In genomic region chr3:20033761-20034718, GRCm38 (mm10) we compare ENCODE assay signal across 8 mouse cellular contexts. TPM values are rescaled to one million over a fixed set of nuclear protein-coding genes. Genes with fewer than 3 reads are reported as not detected.
DNase-seq lines count a peak whose midpoint lies in the region; ATAC-seq and TF ChIP-seq lines count a peak whose summit lies in the region.

No protein-coding gene starts in this region.

- H3K4me1 ChIP-seq in cerebellum, adult 2 months (ENCODE audit: control insufficient read depth, insufficient read depth, low read length), result no peaks in the 10 kb centered on the region; the same call in 1 of the 2 replicates
- H3K4me1 ChIP-seq in ES-Bruce4 (ENCODE audit: control insufficient read depth, insufficient read depth, low read length), result no peaks in the 10 kb centered on the region
- H3K4me1 ChIP-seq in hindbrain, embryonic 12.5 days, result peaks cover 8% of the 10 kb centered on the region
- 0 out of 2 replicates have a peak, but pooled peaks cover 8% of the 10 kb centered on the region for H3K4me1 ChIP-seq in liver, embryonic 11.5 days (replicated peaks; ENCODE audit: control insufficient read depth, insufficient read depth, low read length)

- no peak for TF ChIP-seq EP300 in ES-Bruce4 (IDR thresholded peaks at IDR 0.05; ENCODE audit: insufficient read depth, low read depth, low read length)

- H3K27ac ChIP-seq in cerebellum, adult 2 months (ENCODE audit: insufficient read depth, low read length), result no peak overlapping the region
- no peak overlapping the region for H3K27ac ChIP-seq in ES-Bruce4 (ENCODE audit: insufficient read depth, low read length)
- no peak overlapping the region; the same call in 1 of the 2 replicates for H3K27ac ChIP-seq in hindbrain, embryonic 12.5 days
- H3K27ac ChIP-seq in liver, embryonic 11.5 days (ENCODE audit: low read depth, low read length), result peak overlapping the region; percentile 72; the same call in 1 of the 2 replicates

- no peak for TF ChIP-seq POLR2A in cerebellum, adult 2 months (IDR thresholded peaks at IDR 0.05; ENCODE audit: borderline replicate concordance, insufficient read depth, low read length)
- TF ChIP-seq POLR2A in ES-Bruce4 (IDR thresholded peaks at IDR 0.05; ENCODE audit: insufficient read depth, low read length), result no peak

- no peak for TF ChIP-seq CTCF in cerebellum, adult 2 months (IDR thresholded peaks at IDR 0.05; ENCODE audit: borderline replicate concordance, insufficient read depth, low read depth, low read length)
- no peak for TF ChIP-seq CTCF in ES-Bruce4 (IDR thresholded peaks at IDR 0.05; ENCODE audit: low read depth, low read length)

- ATAC-seq in hindbrain, embryonic 12.5 days (ENCODE audit: low FRiP score), result no peak
- no peak for ATAC-seq in liver, embryonic 11.5 days (replicated peaks; ENCODE audit: low FRiP score)

- 19% methylated on average over 10 of the region's 10 CpGs for WGBS in cerebellum, adult 2 months
- WGBS in hindbrain, embryonic 12.5 days, result 24% methylated on average over 10 of the region's 10 CpGs
- 15% methylated on average over 10 of the region's 10 CpGs for WGBS in liver, embryonic 11.5 days

- no peaks in the 10 kb centered on the region for H3K9me3 ChIP-seq in ES-Bruce4 (replicated peaks; ENCODE audit: control insufficient read depth, insufficient read depth, low read length, poor library complexity, severe bottlenecking)
- H3K9me3 ChIP-seq in hindbrain, embryonic 12.5 days (replicated peaks), result no peaks in the 10 kb centered on the region
- no peaks in the 10 kb centered on the region for H3K9me3 ChIP-seq in liver, embryonic 11.5 days (ENCODE audit: control insufficient read depth, low read length)

- H3K4me2 ChIP-seq in hindbrain, embryonic 12.5 days (replicated peaks), result peak overlapping the region; percentile 80
- H3K4me2 ChIP-seq in liver, embryonic 11.5 days, result peak overlapping the region; percentile 89

- peak overlapping the region; percentile 21 for H3K9ac ChIP-seq in ES-Bruce4 (ENCODE audit: low read depth, poor library complexity, severe bottlenecking)
- H3K9ac ChIP-seq in hindbrain, embryonic 12.5 days, result peak overlapping the region; percentile 74
- peak overlapping the region; percentile 74 for H3K9ac ChIP-seq in liver, embryonic 11.5 days (ENCODE audit: low read depth, low read length)

- no peaks in the 10 kb centered on the region for H3K36me3 ChIP-seq in ES-Bruce4 (ENCODE audit: control insufficient read depth, insufficient read depth, low read length, poor library complexity, severe bottlenecking)
- no peaks in the 10 kb centered on the region for H3K36me3 ChIP-seq in hindbrain, embryonic 12.5 days
- no peaks in the 10 kb centered on the region for H3K36me3 ChIP-seq in liver, embryonic 11.5 days (ENCODE audit: control insufficient read depth, insufficient read depth, low read length)

- no peaks in the 10 kb centered on the region for H3K27me3 ChIP-seq in cerebellum, adult 2 months (ENCODE audit: control insufficient read depth, insufficient read depth, low read length)
- H3K27me3 ChIP-seq in ES-Bruce4 (ENCODE audit: control insufficient read depth, insufficient read depth, low read length, poor library complexity, severe bottlenecking), result no peaks in the 10 kb centered on the region
- H3K27me3 ChIP-seq in hindbrain, embryonic 12.5 days, result no peaks in the 10 kb centered on the region
- H3K27me3 ChIP-seq in liver, embryonic 11.5 days (replicated peaks; ENCODE audit: control insufficient read depth, insufficient read depth, low read length), result no peaks in the 10 kb centered on the region

- peak overlapping the region; percentile 63 for H3K4me3 ChIP-seq in cerebellum, adult 2 months (replicated peaks; ENCODE audit: insufficient read depth, low read depth, low read length)
- H3K4me3 ChIP-seq in ES-Bruce4 (ENCODE audit: low read depth, low read length), result peak overlapping the region; percentile 80
- H3K4me3 ChIP-seq in hindbrain, embryonic 12.5 days, result peak overlapping the region; percentile 83
- H3K4me3 ChIP-seq in liver, embryonic 11.5 days (ENCODE audit: low read depth, low read length), result peak overlapping the region; percentile 78

- DNase-seq in cerebellum, adult 2 months, result no peak
- no peak for DNase-seq in cerebellum, postnatal 14 days
- no peak for DNase-seq in liver, embryonic 11.5 days (ENCODE audit: low spot score)
- peak; percentile 42 for DNase-seq in testis, postnatal 14 days (ENCODE audit: low spot score)
- no peak for DNase-seq in T-cell, adult 2 months (ENCODE audit: low spot score)
- no peak for DNase-seq in adrenal gland, postnatal 14 days

RNA-seq across cellular contexts. Expression of gene Hps3, which starts 1.1 kb away (rescaled TPM):
- polyA plus RNA-seq in cerebellum, adult 2 months (2012; rRNA removed), result 17.4 and 18.4 TPM in 2 replicates
- polyA plus RNA-seq in ES-Bruce4 (2011; ENCODE audit: insufficient read depth, insufficient read length, low read depth, missing spikeins), result 13.8 and 15.9 TPM in 2 replicates
- 13.6 and 14.0 TPM in 2 replicates for polyA plus RNA-seq in hindbrain, embryonic 12.5 days (2016; fragmentation: Nextera tagmentation; extraction: Ambion mirVana)
- 10.4 and 13.8 TPM in 2 replicates for polyA plus RNA-seq in liver, embryonic 11.5 days (2014; fragmentation: Nextera tagmentation; extraction: Ambion mirVana)
- 10.1 and 15.5 TPM in 2 replicates for total RNA-seq in adrenal gland, postnatal 14 days (2021)

RNA-seq across cellular contexts. Expression of gene Hltf, which starts 23.6 kb away (rescaled TPM):
- 16.1 and 16.3 TPM in 2 replicates for polyA plus RNA-seq in cerebellum, adult 2 months (2012; rRNA removed)
- polyA plus RNA-seq in ES-Bruce4 (2011; ENCODE audit: insufficient read depth, insufficient read length, low read depth, missing spikeins), result 63.6 and 70.4 TPM in 2 replicates
- 22.4 and 24.4 TPM in 2 replicates for polyA plus RNA-seq in hindbrain, embryonic 12.5 days (2016; fragmentation: Nextera tagmentation; extraction: Ambion mirVana)
- 19.9 and 21.2 TPM in 2 replicates for polyA plus RNA-seq in liver, embryonic 11.5 days (2014; fragmentation: Nextera tagmentation; extraction: Ambion mirVana)
- 18.9 and 20.5 TPM in 2 replicates for total RNA-seq in adrenal gland, postnatal 14 days (2021)

Comparison
In these comparisons a context has a peak if more than half of its experiments do, and no peak if none do; other contexts are left out.
1. H3K9ac ChIP-seq: peak in every context shown above with its lines; median percentile 74 in hindbrain, embryonic 12.5 days; 74 in liver, embryonic 11.5 days; 21 in ES-Bruce4.